Mouse (Mus musculus) limb, embryonic 12.5 days (tissue): ENCODE data around the gene Creb3l2. TPM values are rescaled to one million over a fixed set of nuclear protein-coding genes. Genes with fewer than 3 reads are reported as not detected.

Experiments used
- ATAC-seq: fragments of 200-750 bp; cut with Nextera tagmentation; 2 replicates; pipeline ENCODE4 v1.8.0; 2017; ENCODE audit warnings: low read depth, moderate TSS enrichment; ENCODE audit not compliant: insufficient number of reproducible peaks, insufficient read depth, low FRiP score, low TSS enrichment
- H3K27ac ChIP-seq: fragments of 300-500 bp; sonication (generic); 2 replicates; pipeline ENCODE4 v1.5.1; 2016; ENCODE audit warnings: mild to moderate bottlenecking, moderate library complexity
- H3K27me3 ChIP-seq: fragments of 300-500 bp; sonication (generic); 2 replicates; pipeline ENCODE4 v1.6.1; 2016; ENCODE audit warnings: mild to moderate bottlenecking, moderate library complexity
- H3K36me3 ChIP-seq: fragments of 300-500 bp; sonication (generic); 2 replicates; pipeline ENCODE4 v1.6.1; 2016; ENCODE audit warnings: mild to moderate bottlenecking, moderate library complexity
- H3K4me1 ChIP-seq: fragments of 300-500 bp; sonication (generic); replicated peaks from 2 replicates; pipeline ENCODE4 v1.6.1; 2016
- H3K4me2 ChIP-seq: fragments of 300-500 bp; sonication (generic); 2 replicates; pipeline ENCODE4 v1.6.1; 2016; ENCODE audit warnings: mild to moderate bottlenecking, moderate library complexity
- H3K4me3 ChIP-seq: fragments of 300-500 bp; sonication (generic); replicated peaks from 2 replicates; pipeline ENCODE4 v1.5.1; 2016; ENCODE audit warnings: mild to moderate bottlenecking
- H3K9ac ChIP-seq: fragments of 300-500 bp; sonication (generic); replicated peaks from 2 replicates; pipeline ENCODE4 v1.6.1; 2016; ENCODE audit warnings: mild to moderate bottlenecking, moderate library complexity
- H3K9me3 ChIP-seq: fragments of 300-500 bp; sonication (generic); 2 replicates; pipeline ENCODE4 v1.6.1; 2016; ENCODE audit warnings: mild to moderate bottlenecking, moderate library complexity
- WGBS: fragments of 180-500 bp; shearing (Covaris S2); methylation state at CpG from one replicate; pipeline ENCODE4 v1.1.7; 2016; 5-methylcytosine and 5-hydroxymethylcytosine counted together
- polyA plus RNA-seq: library from polyadenylated mRNA; unstranded; fragments of >200 nt; fragmentation: Nextera tagmentation; extraction: Ambion mirVana; gene quantifications from 2 replicates; pipeline ENCODE4 v1.2.1, GENCODE M21; 2016

The Creb3l2 gene
- polyA plus RNA-seq, 1 experiment from 2014 or later: 26.4 TPM

DNA sequence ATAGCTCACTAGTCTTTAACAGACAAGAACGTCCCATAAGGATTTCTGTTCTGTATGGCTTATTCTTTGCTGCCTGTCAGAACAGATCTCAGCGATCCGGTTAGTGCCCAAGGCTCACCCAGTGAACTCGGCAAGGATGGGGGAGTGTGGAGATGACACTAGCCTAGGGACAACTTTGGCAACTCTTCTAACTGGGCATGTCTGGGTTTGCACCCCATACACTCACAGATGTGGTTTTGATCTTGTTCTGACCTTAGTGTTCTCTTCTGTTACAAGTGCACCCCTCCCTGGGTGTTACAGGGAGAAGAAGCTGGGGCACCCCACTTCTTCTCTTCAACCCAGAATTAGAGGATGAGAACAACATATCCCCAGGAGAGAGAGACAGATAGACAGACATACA is 143.0 kb downstream of the Creb3l2 start:
- Histone ChIP-seq H3K4me3 (peak overlapping the region; percentile 71), H3K36me3 (no peaks in the 10 kb centered on the region), H3K9ac (no peak overlapping the region), H3K4me1 (peaks cover 18% of the 10 kb centered on the region), H3K9me3 (no peaks in the 10 kb centered on the region), H3K27me3 (peaks cover 67% of the 10 kb centered on the region), H3K27ac (no peak overlapping the region), H3K4me2 (peak overlapping the region; percentile 99)
- 33% methylated on average over 4 of the region's 4 CpGs for WGBS
- no peak for ATAC-seq

DNA sequence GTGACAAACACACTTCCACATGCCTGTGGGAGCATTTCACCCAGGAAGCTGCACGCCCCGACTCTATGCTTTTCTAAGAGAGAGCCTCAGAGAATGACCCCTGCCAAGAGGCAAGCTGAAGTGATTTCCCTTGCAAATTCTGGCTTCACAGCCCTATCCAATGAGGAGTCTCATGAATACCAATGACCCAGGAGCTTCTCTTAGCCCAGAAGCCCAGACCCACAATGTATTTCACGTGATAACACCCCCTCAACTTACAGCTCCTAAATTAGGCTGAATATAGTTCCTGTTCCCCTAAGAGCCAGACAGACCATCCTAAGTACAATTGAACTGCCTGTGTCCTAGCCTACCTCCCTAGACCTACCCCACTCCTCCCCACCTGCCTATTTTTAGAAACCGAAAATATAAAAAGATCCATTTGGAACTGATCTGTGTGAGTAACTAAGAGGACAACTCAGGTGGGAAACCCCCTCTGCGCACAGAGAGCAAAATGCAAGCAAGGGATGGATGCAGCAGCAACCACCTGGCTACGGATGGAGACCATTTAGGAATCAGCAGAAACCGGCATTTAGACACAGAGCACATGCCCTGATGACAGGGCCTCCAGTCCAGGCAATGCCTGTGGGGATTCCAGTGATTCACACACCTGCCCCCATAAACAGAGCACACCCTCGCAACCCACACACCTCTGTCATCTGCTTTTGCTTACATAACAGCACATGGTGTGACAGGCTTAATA is 144.0 kb downstream of the Creb3l2 start:
- Histone ChIP-seq H3K27ac (no peak overlapping the region), H3K4me2 (no peak overlapping the region), H3K36me3 (no peaks in the 10 kb centered on the region), H3K4me3 (no peak overlapping the region), H3K4me1 (peaks cover 18% of the 10 kb centered on the region), H3K9me3 (no peaks in the 10 kb centered on the region), H3K9ac (no peak overlapping the region), H3K27me3 (peaks cover 60% of the 10 kb centered on the region)
- no peak for ATAC-seq
- WGBS: 38% methylated on average over 8 of the region's 8 CpGs

DNA sequence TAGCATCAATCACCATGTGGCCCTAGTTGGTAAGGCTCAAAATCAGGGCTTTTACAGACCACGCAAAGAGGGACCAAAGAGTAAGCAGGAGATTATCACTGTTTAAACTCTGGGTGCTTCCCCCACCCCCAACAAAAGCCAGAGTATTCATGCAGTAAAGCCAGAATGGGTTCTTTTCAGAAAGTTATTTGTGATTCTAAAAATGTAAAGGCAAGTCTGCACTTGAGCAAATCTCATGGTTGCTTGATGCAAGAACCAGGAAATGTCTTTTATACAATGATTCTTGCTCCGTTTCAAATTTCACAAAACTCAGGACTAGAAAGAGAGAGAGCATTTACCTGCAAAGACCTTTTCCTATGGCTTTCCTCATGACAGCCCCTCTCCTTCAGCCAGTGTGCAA is 149.9 kb downstream of the Creb3l2 start:
- ATAC-seq: no peak

DNA sequence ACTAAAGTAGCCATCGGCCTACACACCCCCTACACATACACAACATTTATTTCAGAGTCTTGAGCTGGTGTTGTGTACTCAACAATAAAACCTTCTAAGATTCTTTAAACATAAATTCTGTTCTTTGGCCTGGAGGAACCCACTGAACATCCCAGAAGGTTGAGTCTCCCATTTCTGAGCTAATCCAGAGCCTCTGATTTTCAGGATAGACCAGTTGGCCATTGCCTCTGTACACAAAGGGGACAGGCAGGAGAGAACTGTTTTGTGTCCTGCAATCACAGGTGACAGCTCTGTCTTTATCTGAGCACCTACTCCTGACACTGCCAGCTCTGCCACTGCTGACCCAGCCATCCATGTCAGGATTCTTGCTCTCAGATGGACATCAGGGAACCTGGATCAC is 150.8 kb downstream of the Creb3l2 start:
- H3K9me3 ChIP-seq: no peaks in the 10 kb centered on the region
- H3K9ac ChIP-seq: no peak overlapping the region
- no peak overlapping the region for H3K4me2 ChIP-seq
- H3K27ac ChIP-seq: no peak overlapping the region
- 89% methylated on average over 1 of the region's 1 CpGs for WGBS
- H3K4me3 ChIP-seq: no peak overlapping the region
- ATAC-seq: no peak
- 0 out of 2 replicates have a peak, but pooled peaks cover 3% of the 10 kb centered on the region for H3K27me3 ChIP-seq
- H3K36me3 ChIP-seq: no peaks in the 10 kb centered on the region
- H3K4me1 ChIP-seq: 0 out of 2 replicates have a peak, but pooled peaks cover 4% of the 10 kb centered on the region

More for the DNA sequence above, 149.9 kb downstream of the Creb3l2 start:
- H3K27me3 ChIP-seq: peaks cover 7% of the 10 kb centered on the region
- WGBS: 86% methylated on average over 2 of the region's 2 CpGs
- no peak overlapping the region for H3K9ac ChIP-seq
- H3K4me2 ChIP-seq: no peak overlapping the region
- H3K9me3 ChIP-seq: no peaks in the 10 kb centered on the region
- H3K4me1 ChIP-seq: 0 out of 2 replicates have a peak, but pooled peaks cover 4% of the 10 kb centered on the region
- no peak overlapping the region for H3K4me3 ChIP-seq
- no peaks in the 10 kb centered on the region for H3K36me3 ChIP-seq
- no peak overlapping the region for H3K27ac ChIP-seq

DNA sequence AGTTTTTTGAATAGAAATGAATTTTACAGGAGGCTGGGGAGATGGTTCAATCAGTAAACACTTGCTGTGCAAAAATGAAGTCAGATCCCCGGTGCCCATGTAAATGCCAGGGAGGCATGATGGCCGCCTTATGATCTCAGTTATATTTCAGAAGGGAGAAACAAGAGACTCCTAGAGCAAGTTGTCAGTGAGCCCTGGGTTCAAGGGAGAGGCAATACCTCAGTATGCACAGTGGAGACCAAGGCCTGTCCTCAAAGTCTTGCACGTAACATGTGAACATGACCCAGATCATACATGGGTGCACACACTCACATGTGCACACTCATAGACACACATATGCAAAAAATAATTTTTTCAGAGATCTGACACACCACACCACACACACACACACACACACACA is 151.3 kb downstream of the Creb3l2 start:
- no peaks in the 10 kb centered on the region for H3K27me3 ChIP-seq
- H3K4me2 ChIP-seq: no peak overlapping the region
- no peak overlapping the region for H3K4me3 ChIP-seq
- 0 out of 2 replicates have a peak, but pooled peaks cover 4% of the 10 kb centered on the region for H3K4me1 ChIP-seq
- H3K27ac ChIP-seq: no peak overlapping the region
- 94% methylated on average over 3 of the region's 3 CpGs for WGBS
- no peaks in the 10 kb centered on the region for H3K36me3 ChIP-seq
- H3K9ac ChIP-seq: no peak overlapping the region
- H3K9me3 ChIP-seq: no peaks in the 10 kb centered on the region
- no peak for ATAC-seq

DNA sequence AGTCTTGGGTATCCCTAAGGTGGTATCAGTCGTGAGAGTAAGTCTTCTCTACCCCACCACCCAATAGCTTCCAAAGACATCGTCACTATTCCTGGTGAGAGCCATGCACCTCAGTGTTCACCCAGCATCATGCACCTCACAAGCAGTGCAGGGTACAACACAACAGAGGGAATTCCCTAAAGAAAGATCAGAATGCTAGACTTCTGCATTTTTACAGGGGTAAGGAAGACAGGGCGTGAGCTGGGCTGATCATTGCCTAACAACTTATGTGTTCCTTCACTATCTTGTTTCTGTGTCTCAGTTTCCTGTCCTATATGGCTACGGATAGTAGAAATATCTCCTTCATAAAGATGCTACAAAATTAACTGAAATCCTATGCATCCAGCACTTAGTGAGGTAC is 155.8 kb downstream of the Creb3l2 start:
- no peaks in the 10 kb centered on the region for H3K27me3 ChIP-seq
- ATAC-seq: no peak
- H3K36me3 ChIP-seq: no peaks in the 10 kb centered on the region
- no peak overlapping the region for H3K4me2 ChIP-seq
- WGBS: 81% methylated on average over 4 of the region's 4 CpGs
- H3K4me1 ChIP-seq: no peaks in the 10 kb centered on the region
- no peak overlapping the region for H3K27ac ChIP-seq
- no peak overlapping the region for H3K4me3 ChIP-seq
- H3K9ac ChIP-seq: no peak overlapping the region
- no peaks in the 10 kb centered on the region for H3K9me3 ChIP-seq

DNA sequence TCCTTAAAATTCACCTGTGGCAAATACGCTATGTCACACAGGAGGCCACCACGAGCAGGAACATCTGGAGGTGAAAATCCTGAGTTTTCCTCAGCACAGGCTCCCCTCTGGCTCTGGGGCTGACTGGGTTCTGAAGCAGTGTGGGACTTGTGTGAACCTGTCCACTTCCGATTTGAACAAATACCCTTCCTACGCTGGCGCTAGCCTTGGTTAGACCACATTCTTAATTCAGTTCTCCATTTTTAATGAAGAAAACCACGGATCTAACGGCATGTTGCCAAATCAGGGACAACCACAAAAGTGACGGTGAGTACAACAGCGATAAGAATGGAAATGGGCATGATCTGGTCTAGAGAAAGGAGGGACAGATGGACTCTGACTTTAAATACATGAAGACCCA is 157.1 kb downstream of the Creb3l2 start:
- ATAC-seq: no peak
- no peaks in the 10 kb centered on the region for H3K27me3 ChIP-seq
- no peak overlapping the region for H3K4me2 ChIP-seq
- no peak overlapping the region for H3K27ac ChIP-seq
- 93% methylated on average over 9 of the region's 9 CpGs for WGBS
- H3K4me1 ChIP-seq: no peaks in the 10 kb centered on the region
- H3K9me3 ChIP-seq: no peaks in the 10 kb centered on the region
- H3K36me3 ChIP-seq: no peaks in the 10 kb centered on the region
- no peak overlapping the region for H3K9ac ChIP-seq
- H3K4me3 ChIP-seq: no peak overlapping the region

DNA sequence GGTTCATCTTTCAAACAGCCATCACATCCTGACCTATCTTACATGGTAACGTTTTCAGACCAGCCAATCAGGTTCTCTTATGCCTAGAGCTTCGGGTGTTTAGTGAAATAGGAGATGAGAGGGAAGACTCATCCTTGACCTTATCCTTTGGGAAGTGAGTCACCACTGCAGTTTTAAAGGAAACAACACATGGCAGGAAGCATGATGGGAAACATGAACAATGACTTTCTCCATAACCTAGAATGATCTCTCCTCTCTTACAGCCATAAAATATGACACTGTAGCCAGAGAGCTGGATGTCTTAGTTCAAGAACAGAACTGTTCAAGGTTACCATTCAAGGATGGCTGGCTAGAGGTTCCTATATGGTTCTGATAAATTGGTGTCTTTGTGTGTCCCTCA is 158.6 kb downstream of the Creb3l2 start:
- no peak overlapping the region for H3K27ac ChIP-seq
- no peak for ATAC-seq
- WGBS: 60% methylated on average over 2 of the region's 2 CpGs
- H3K27me3 ChIP-seq: no peaks in the 10 kb centered on the region
- no peaks in the 10 kb centered on the region for H3K4me1 ChIP-seq
- H3K9me3 ChIP-seq: no peaks in the 10 kb centered on the region
- H3K9ac ChIP-seq: no peak overlapping the region
- H3K4me3 ChIP-seq: no peak overlapping the region
- H3K4me2 ChIP-seq: no peak overlapping the region
- H3K36me3 ChIP-seq: no peaks in the 10 kb centered on the region

DNA sequence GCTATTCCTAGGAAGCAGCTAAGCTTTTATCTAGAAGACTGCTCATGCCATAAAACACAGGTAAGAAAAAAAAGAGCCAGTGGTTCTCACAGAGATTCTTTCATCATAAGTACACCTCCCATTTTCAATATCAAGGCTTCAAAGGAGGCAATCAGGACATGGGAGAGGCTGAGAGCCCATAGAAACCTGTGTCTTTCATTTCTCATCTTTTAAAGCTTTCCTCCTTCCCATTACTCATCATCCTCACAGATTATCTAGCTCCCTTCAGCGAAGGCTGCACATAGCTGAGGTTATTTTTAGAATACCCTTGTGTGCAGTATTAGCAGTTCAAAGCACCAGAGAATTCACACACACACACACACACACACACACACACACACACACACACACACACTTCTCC is 159.3 kb downstream of the Creb3l2 start:
- Histone ChIP-seq H3K36me3 (no peaks in the 10 kb centered on the region), H3K9ac (no peak overlapping the region), H3K4me3 (no peak overlapping the region), H3K4me1 (no peaks in the 10 kb centered on the region), H3K27ac (no peak overlapping the region), H3K9me3 (no peaks in the 10 kb centered on the region), H3K27me3 (no peaks in the 10 kb centered on the region), H3K4me2 (no peak overlapping the region)
- no peak for ATAC-seq
- WGBS: 61% methylated on average over 1 of the region's 1 CpGs

Other genes with a start within 250 kb of the Creb3l2 start
- gene Dgki, start 142.0 kb downstream of the Creb3l2 start, polyA plus RNA-seq: 1.0 TPM in 2 replicates
- not detected in 2 replicates for gene Akr1d1, start 88.0 kb upstream of the Creb3l2 start, polyA plus RNA-seq